Mouse (Mus musculus): Measurements from ENCODE around the gene Mink1. TPM values are rescaled to one million over a fixed set of nuclear protein-coding genes. Genes with fewer than 3 reads are reported as not detected.
"Not testable (repeated sequence)": the region's sequence is repeated elsewhere in the genome, so short reads cannot be mapped to it uniquely, and the experiment has no call there.

Gene Mink1
- total RNA-seq (2015; ENCODE audit: low replicate concordance) (3.6 and 6.0 TPM in 2 replicates), total RNA-seq (2017; ENCODE audit: low replicate concordance) (0.98 and 1.3 TPM in 2 replicates)

DNA sequence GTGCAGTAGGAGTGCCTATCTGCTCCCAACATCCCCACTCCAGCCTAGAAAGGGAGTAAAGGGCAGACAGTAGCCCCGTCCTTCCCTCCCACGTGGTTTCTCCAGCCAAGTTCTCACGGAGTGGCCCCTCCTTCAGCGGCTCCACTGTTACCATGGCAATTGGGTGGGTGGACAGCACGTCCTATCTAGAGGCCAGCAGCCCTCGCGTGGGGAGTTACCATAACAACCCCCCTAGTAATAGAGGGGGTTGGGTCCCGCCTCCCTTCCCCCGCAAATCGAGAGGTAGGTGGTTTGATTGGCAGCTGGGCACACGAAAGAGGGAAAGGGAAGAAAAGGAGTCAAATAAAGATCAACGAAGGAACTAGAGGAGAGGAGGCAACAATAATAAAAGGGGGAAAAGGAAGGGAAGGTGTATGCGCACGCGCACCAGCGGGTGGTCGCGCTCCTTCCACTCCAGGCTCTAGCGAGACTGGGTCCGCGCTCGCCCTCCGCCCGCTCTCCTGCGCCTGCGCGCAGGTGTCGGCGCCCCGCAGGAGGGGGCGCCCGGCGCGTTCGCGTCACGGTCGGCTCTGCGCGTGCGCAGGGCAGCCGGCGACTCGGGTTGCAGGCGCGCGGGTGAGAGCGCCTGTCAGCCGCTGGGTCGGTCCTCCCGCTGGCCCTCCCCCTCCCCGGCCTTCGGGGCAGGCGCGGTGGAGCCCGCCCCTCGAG is at the start of gene Mink1:
TSS of gene Mink1 (plus strand) at position 595 of the 708 bp plus-strand sequence.
- peak; percentile 69 for ATAC-seq (replicated peaks; ENCODE audit: low FRiP score, poor library complexity, severe bottlenecking)

GRCm38 (mm10) chr11:70513520-70513919 is 49.2 kb upstream of the Mink1 start:
- ATAC-seq (replicated peaks; ENCODE audit: low FRiP score, poor library complexity, severe bottlenecking): no peak

DNA sequence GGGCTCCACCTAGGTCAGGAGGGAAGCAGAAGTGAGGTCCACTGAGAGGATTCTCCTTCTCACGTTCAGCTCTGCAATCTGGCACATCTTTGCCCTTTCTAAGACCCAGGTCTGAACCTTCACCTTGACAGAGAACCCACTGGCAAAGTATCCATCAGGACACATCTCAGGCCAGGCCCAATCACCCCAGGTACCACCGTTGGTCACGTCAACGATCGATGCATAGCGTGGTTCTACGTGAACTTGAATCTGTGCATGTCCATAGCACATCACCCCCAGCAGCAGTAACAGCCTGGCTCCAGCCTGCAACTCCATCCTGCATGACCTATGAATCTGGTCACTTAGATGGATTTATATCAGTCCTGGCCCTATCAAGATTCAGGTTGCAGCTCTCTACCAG is 48.4 kb upstream of the Mink1 start, which contains the start of gene Vmo1:
TSS of gene Vmo1 (minus strand) at position 329 of the 400 bp plus-strand sequence.
- no peak for ATAC-seq (replicated peaks; ENCODE audit: low FRiP score, poor library complexity, severe bottlenecking)

DNA sequence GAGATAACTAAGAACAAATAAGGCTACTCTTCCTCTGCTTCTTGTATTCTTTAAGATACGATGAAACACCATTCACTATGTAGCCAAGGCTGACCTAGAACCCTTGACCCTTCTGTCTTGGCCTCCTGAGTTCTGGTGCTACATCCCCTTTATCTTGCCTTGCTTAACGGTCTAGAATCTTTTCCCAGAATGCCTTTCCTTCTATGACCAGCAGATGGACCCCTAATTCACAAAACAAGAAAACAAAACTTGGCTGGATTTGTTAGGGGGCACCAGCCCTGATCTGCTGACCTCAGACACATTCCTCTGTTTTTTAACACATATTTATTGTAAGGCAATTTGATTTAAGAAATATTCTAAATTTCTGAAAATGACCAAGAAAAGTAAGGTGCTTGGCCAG is 46.3 kb upstream of the Mink1 start:
- ATAC-seq (replicated peaks; ENCODE audit: low FRiP score, poor library complexity, severe bottlenecking): no peak

- ATAC-seq (replicated peaks; ENCODE audit: low FRiP score, poor library complexity, severe bottlenecking): no peak
Observed at GRCm38 (mm10) chr11:70518436-70518835, 44.2 kb upstream of the Mink1 start.

DNA sequence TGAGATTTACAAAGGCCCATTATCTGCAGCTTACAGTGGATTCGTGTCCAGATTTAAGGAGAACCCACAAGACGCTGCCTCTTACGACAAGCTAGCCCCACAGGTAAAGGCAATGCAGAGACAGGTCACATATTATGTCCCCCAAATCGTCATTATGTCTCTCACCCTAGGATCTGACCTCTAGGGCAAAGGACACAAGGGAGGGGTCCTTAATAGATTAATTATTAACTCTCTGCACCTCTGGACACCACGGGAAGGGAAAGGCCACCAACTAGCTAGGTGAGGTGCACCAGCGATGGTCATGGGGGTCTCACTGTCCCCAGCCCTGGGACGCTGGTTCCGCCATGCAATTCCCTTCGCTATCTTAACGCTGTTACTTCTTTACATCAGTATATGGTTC is 43.8 kb upstream of the Mink1 start, which contains the start of gene Gltpd2:
TSS of gene Gltpd2 (plus strand) at position 274 of the 400 bp plus-strand sequence.
- no peak for ATAC-seq (replicated peaks; ENCODE audit: low FRiP score, poor library complexity, severe bottlenecking)

DNA sequence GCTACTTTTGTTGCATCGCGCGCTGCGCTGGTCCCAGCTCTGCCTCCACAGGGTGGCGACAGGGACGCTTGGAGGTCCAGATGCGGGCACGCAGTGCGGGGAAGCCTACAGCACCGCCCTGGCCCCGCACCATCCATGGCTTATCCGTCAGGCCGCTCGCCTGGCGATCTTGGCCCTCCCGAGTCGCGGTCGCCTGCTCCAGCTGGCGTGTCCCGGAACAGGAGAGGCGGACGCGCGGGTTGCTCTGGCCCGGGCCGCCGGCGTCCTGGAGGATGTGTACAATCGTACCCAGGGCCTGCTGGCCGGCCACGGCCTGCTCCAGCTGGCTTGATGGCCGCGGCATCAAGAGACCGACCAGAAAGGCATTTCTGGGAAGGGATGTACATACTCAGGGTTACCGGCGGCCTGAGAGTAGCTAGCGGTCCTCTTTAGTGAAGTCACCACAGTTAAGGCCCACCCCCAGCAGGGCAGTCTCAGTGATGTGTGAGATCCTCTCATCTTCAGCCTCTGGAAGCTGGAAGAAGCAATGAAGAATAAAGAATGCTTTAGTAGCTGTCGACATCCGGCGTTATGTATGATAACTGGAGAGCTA is 42.4 kb upstream of the Mink1 start:
- ATAC-seq (replicated peaks; ENCODE audit: low FRiP score, poor library complexity, severe bottlenecking): no peak

DNA sequence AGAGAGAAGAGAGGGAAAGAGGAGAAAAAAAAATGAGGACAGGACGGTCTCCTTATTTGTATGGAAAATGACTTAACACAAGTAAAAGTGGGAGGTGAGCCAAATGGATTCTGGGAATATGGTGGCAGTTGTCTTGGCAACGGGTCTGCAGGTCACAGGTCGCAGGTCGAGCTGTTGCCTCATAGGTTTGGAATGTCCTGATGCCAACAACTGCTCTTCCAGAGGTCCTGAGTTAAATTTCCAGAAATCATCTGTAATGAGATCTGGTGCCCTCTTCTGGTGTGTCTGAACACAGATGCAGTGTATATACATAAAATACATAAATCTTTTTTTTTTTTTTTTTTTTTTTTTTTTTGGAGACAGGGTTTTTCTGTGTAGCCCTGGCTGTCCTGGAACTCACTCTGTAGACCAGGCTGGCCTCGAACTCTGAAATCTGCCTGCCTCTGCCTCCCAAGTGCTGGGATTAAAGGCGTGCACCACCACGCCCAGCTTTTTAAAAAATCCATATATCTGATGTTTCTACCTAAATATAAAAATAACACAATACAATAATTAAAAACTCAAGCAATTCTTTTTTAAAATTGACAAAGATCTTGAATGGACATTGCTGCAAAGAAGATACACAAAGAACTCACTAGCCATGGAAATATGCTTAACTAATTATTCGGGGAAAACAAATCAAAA is 39.2 kb upstream of the Mink1 start:
- not testable (repeated sequence) for ATAC-seq (replicated peaks; ENCODE audit: low FRiP score, poor library complexity, severe bottlenecking)

GRCm38 (mm10) chr11:70524782-70525181 is 37.9 kb upstream of the Mink1 start:
- peak; percentile 33 for ATAC-seq (replicated peaks; ENCODE audit: low FRiP score, poor library complexity, severe bottlenecking)

- peak; percentile 99 for ATAC-seq (replicated peaks; ENCODE audit: low FRiP score, poor library complexity, severe bottlenecking)
Observed at GRCm38 (mm10) chr11:70525184-70525678, 37.5 kb upstream of the Mink1 start, which contains the start of gene Psmb6. Gene Psmb6 (plus strand): TSS chr11:70525367.

DNA sequence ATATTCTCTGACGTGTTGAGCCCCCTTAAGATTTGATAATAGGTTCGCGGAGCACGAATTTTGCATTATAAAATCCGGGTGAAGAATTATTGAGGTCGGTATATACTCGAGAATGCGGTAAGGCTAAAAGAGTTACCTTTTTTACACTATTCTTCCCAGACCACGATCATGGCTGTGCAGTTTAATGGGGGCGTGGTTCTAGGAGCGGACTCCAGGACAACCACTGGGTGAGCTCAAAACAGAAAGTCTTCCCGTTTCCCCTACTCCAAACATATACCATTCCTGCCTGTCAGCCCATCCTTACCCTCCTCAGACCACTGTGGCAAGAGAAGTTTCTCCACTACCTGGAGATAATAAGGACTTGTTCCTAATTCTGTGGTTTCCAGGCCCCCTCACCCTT is 37.0 kb upstream of the Mink1 start:
- no peak for ATAC-seq (replicated peaks; ENCODE audit: low FRiP score, poor library complexity, severe bottlenecking)

- no peak for ATAC-seq (replicated peaks; ENCODE audit: low FRiP score, poor library complexity, severe bottlenecking)
Observed at GRCm38 (mm10) chr11:70526211-70526610, 36.5 kb upstream of the Mink1 start.

GRCm38 (mm10) chr11:70528610-70529009 is 34.1 kb upstream of the Mink1 start:
- ATAC-seq (replicated peaks; ENCODE audit: low FRiP score, poor library complexity, severe bottlenecking): no peak

- not testable (repeated sequence) for ATAC-seq (replicated peaks; ENCODE audit: low FRiP score, poor library complexity, severe bottlenecking)
Observed at GRCm38 (mm10) chr11:70531065-70531464, 31.6 kb upstream of the Mink1 start.

DNA sequence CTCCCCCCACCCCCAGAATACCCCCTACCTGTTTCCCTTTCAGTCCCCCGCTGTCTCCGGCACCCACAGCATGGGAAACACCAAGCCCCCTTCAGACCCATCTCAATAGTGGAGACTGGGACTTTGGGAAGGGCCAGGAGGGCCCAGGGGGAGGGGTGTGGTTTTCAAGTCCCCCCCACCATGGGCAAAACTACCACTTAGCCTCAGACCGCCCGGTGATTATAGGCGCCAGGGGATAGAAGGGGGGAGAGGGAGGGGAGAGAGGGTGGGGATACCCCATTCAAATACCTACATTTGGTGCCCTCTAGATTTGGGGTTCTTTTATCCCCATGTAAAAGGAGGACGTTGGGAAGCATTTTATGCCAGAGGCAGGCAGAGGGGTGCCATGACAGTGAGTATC is 29.8 kb upstream of the Mink1 start, which contains the start of gene Gm40193:
TSS of gene Gm40193 (minus strand) at position 101 of the 400 bp plus-strand sequence.
- ATAC-seq (replicated peaks; ENCODE audit: low FRiP score, poor library complexity, severe bottlenecking): no peak

DNA sequence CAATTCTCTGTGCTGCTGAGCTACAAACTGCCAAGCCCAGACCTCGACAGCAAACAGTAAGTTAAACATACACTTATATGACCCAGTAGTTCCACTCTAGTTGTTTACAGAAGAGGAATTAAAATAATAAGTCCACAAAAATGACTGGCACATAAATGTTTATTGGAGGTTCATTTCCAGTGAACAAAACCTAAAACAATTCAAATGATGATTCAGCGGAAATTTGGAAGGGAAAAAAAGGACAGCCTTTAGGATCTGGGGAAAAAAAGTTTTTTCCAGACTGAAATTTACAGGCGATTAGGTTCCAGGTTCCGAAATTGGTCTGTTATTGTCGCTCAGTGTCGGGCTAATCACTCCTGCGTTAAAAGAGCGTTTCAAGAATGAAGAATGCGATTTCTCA is 23.3 kb upstream of the Mink1 start:
- no peak for ATAC-seq (replicated peaks; ENCODE audit: low FRiP score, poor library complexity, severe bottlenecking)

GRCm38 (mm10) chr11:70539877-70540587 is 22.6 kb upstream of the Mink1 start, which contains the start of gene Pld2:
Gene Pld2 (plus strand): TSS chr11:70540064.
- no peak for ATAC-seq (replicated peaks; ENCODE audit: low FRiP score, poor library complexity, severe bottlenecking)

DNA sequence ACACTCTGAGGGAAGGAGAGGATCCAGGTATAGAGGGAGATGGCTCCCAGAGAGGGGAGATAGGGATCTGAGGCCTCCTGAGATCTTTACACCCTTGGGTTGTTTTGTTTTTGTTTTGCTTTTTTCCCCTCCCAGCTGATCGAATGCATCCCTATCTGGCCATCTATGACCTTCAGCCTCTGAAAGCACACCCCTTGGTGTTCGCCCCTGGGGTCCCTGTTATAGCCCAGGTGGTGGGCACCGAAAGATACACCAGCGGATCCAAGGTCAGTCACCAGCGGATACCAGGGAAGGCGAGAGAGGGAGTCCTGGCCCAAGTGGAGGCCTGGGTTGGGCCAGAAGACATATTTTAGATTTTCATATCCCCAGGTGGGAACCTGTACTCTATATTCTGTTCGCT is 21.8 kb upstream of the Mink1 start:
- no peak for ATAC-seq (replicated peaks; ENCODE audit: low FRiP score, poor library complexity, severe bottlenecking)

DNA sequence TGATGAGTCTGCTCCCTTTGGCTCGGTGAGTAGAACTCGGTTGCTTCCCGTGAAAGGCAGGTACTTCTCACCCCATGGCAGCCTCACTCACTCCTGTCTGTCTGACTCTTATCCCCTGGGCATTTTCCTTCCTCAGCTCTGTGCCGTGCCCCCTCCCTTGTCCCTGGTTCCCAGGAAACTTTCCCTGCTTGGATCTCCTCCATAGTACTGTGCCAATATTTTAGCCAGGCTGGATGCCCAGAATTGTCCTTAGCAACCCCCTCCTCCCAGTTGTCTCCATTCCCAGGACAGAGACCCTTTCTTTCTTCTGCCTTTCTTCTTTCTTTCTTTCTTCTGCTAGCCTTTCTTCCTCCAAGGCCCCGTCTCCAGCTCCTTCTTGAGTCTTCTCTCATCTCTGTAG is 21.3 kb upstream of the Mink1 start:
- ATAC-seq (replicated peaks; ENCODE audit: low FRiP score, poor library complexity, severe bottlenecking): no peak

DNA sequence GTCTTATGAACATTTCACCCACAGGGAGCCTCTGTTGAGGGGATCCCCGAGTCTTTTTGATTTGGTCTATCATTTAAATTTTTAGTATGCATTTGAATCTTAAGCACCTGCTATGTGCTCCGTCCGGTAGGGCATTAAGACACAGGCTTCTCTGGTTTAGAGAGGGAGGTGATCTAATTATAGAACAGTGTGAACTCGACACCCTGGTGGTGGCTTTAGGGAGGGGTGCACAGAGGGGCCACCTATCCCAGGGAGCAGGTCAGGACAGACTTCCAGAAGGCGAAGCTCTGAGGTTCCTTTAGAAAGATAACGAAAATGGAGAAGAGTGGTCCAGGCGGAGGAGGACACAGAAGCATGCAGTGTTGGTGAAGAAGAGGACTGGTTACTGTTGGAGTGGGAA is 18.2 kb upstream of the Mink1 start:
- no peak for ATAC-seq (replicated peaks; ENCODE audit: low FRiP score, poor library complexity, severe bottlenecking)
